Mouse (Mus musculus) T-cell, adult 2 months (primary cell): ENCODE data around the gene Ikbip.
A peak's percentile ranks its signal among the peaks of the same experiment; 100 is the strongest.

Experiments used
- DNase-seq: peaks from one replicate; pipeline ENCODE4 v3.0.0; 2022; ENCODE audit warnings: low spot score

The Ikbip gene

DNA sequence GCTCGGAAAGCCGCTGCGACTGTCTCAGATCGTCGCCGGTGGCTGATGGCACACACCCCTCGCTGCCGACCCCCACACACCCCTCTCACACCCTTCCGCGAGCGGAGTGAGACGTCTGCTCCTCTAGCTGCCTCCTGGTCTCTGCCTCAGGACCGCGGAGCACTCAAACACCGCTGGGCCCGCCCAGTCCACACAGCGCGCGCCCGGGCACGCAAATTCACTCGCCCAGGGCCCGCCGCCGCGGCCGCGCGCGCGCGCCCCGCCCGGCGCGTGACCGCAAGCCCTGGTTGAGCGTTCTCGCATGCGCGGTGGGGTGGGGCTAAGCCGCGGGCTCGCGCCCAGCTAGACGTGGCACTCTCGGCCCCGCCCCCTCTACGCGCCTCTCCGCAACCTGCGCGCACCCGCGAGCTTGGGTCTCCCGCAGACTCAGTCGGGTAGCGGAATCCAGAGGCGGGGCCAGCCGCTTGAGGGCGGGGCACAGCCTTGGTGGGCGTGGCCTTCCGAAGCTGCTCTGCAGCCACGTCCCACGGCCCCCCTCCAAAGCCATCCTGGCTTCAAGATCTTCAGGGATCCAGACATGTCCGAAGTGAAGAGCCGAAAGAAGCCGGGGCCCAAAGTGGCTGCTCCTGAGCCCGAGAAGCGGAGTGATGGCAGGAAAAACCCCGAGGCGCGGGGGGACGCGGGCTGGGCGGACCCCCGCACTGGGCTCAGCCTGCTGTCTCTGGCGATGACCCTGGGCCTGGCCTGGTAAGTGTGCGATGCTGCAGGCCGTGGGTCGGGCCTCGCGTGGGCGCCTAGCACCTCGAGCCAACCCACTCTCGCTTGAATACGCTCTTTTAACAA, at the start of gene Ikbip, which contains the start of gene Apaf1:
Gene Ikbip, plus strand, starts transcription at position 391 of the 843 bp plus-strand sequence.
Gene Apaf1, minus strand, starts transcription at position 221 of the 843 bp plus-strand sequence.
- DNase-seq, result peak; percentile 100

DNA sequence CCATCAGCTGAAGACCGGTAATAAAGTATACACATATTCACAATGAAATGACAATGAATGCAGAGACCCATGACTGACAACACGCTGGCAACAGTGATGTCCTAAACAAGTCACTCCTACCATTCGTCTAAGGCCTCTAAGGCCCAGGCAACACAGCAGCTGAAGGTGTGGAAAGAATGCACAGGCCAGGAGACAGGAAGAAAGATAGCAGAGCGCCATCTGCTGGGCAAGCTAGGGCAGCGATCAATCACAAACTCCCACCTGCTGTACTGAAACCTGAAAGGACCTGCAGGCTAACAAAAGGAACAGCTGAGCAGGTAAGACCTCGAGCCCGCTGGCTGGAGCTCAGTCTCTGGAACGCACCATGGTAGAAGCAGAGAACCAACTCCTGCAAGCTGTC, 48.8 kb upstream of the Ikbip start:
- DNase-seq, result peak; percentile 53

DNA sequence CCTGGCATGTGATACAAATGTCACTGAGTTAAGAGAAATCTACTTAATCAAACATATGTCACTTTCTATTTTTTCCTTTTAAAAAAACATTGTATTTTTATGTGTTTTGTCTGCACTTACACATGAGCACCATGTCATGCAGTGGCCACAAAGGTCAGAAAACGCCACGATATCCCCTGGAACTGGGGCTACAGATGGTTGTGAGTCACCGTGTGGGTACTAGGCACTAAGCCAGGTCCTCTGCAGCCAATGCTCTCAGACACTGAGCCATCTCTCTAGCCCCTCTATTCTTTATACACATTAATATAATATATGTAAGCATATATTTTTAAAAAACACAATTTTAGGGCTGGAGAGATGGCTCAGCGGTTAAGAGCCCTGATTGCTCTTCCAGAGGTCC, 33.0 kb upstream of the Ikbip start:
- DNase-seq, result no peak

DNA sequence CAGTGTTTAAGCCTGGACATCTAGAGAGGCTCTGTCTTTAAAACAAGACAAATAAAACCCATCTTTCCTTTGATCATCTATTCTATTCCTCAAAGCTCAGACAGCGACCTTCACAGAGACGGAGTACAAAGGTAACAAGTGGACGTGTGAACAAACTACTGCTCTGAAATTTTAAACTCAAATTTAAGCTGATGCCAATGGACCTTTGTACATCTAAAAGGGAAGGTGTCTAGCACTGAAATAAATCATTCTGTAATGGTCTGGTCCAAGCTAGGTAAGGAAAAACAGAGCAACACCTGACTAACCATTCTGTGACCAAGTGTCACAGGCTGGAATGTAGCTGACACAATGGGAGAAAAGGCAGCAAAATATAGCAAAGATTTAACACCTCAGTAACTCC, 31.6 kb upstream of the Ikbip start:
- DNase-seq, result no peak

DNA sequence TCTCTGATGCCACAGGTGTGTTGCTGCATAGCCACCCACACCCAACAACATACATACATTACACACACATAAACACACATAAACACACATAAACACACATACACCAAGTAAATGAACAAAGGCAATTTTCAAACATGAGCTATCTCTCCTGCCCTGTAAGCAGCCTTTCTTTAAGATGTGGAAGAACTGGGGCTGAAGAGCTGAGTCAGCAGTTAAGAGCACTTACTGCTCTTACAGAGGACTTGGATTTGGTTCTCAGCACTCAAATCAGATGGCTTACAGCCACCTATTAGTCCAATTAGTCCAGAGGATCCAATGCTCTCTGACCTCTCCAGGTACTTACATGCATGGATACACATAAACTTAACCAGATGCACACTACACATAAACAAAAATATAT, 30.0 kb upstream of the Ikbip start:
- DNase-seq, result no peak

DNA sequence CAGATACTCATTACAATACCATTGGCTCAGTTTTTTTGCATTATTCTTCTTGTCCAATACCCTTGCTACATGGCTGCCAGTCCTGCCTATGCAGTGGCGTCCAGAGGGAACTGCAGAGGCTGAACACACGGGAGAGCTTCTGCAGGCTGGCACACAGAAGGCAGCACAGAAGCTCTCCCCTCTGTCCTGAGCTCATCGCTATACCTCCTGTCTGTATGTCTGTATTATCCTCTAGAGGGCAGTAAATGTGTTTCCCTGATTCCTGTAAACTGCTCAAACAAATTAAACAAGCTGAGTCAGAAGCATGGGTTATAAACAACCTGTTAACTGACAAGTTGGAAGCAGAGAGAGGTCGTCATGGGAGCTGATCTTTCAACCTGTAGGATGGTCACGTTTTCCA, 22.0 kb upstream of the Ikbip start:
- DNase-seq, result no peak

DNA sequence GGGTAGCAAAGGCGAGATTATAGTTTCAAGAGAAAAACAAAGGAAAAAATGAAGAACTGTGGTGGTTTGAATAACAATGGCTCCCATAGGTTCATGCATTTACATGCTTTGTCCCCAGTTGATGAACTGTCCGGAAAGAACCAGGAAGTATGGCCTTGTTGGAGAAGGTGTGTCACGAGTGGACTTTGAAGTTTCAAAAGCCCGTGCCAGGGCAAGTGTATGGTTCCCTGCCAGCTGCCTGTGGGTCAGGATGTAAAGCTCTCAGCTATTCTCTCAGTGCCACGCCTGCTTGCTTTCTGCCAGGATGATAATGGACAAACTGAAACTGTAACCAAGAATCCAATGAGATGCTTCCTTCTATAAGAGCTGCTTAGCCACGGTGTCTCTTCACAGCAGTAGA, 20.4 kb upstream of the Ikbip start:
- DNase-seq, result no peak

DNA sequence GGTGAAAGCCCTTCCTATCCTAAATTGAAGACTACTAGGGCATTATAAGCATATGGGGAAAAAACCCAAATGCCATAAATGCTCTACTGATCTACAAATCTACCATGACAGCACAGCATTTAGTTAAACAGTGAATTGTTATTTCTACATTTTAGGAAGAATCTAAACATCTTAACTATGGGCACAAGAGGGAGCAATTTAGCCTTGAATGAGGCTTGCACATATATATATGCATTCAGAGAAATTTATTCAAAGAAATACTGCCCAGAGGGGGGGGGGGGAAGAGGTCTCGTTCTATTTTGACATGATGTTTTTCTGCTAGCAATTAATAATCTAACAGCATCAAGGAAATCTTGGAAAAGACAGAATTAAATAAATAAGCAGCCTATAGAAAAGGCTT, 11.0 kb upstream of the Ikbip start:
- DNase-seq, result peak; percentile 7

DNA sequence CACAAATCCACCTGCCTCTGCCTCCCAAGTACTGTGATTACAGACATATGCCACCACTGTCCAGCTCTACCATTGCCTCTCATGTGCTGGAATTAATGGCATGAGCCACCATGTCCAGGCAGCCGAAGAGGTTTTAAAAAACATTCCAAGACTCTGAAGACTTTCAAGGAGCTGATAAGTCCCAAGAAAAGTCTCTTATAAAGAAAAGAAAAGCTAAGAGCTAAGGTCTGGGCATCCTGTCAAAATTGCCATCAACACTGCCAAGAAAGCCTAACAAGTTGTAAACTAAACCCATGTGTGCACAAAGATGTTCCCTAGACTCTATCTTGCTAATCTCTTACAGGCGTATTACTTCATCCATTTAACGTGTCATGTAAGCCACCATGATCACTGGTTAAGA, 9.4 kb upstream of the Ikbip start:
- no peak for DNase-seq

DNA sequence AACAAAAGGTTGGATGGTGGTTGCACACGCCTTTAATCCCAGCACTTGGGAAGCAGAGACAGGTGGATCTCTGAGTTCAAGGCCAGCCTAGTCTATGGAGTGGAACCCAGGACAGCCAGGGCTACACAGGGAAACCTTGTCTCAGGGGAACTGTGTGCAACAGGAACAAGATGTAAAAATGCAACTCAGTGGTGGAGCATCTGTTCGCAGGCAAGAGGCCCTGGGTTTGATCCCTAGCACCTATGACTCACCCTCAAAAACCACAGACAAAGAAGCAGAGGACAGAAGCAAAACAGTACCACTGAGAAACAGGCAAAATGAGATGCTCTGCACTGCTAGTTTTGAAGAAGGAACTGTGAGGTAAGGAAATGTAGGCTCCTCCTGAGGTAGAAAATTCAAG, 6.1 kb upstream of the Ikbip start:
- DNase-seq, result no peak

DNA sequence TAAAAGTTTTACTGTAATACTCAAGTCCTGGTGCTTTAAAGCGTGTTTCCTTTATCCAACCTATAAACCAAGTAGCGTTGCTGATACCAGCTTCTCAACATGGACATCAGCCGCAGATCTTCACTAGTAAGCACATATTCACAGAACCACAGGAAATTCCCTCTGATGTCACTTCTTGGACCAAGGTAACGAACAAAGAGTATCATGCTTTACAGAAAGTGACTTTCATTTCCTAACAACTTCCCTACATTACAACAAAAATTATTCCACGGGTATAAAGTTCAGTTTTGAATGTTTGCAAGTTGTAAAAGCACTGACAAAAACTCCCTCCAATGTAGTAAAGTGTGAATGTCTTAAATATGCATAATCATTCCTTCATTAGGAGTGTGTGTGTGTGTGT, 2.2 kb upstream of the Ikbip start:
- no peak for DNase-seq

DNA sequence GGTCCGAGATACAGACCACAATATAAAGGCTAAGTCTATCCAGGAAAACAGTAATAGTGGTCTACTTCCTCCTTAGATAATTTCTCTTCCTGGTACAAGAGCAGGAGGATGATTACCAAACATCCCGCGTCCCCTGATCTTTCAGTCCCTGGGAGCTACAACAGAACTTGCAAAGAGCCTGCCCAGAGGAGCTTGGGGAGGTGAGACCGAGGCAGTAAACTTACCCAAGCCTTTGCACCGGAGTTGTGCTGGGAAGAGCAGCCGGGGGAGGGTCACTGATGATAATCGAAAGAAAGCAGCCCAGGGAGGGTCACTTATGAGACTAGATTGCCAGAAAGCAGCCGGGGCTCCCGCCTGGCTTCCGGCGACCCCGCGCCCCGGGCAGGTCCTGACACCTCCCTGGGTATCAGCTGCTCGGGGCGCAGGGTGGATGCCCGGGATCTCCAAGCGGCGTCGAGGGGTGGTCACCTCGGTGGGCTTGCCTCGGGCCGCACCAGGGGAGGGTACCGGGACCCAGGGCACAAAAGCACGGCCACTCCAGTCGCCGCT, 707 bp upstream of the Ikbip start:
- no peak for DNase-seq

DNA sequence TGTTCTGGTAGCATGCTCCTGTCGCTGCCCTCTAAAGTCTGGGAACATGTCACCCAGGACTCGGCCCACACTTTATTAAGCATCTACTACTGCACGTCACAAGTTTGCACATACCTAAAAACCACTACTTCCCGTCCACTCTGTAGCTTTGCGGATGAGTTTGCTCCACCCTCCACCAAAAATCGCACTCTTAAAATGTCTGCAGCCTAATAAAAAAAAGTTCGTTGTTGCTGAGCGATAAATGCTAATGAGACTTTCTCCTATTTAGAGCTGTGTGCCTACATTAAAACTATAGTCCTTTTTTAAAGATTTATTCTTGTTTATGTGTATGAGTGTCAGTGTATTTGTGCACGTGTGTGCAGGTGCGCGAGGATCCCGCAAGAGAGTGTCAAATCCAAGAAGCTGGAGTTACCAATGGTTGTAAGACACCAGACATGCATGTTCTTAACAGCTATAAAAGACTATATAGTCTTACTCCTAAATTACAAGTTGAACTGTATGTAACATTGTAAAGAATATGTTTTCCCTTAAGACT, 720 bp downstream of the Ikbip start:
- DNase-seq, result no peak

DNA sequence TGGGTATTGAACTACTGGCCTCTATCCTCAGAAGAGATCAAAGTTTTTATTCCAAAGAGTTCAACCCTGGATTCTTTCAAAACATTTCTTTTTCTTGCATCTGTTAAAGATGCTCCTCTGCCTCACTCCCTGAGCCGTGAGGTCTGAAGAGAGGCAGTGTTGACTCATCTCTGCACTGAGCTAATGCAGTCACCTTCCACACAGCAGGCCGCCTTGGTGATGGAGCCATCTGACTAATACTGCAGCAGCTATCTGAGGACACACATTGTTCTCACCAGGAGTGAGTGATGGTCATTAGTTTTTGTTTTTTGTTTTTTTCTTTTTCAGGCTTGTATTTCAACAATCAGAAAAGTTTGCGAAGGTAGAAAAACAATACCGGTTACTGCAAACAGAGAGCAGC, 10.1 kb downstream of the Ikbip start:
- DNase-seq, result no peak

DNA sequence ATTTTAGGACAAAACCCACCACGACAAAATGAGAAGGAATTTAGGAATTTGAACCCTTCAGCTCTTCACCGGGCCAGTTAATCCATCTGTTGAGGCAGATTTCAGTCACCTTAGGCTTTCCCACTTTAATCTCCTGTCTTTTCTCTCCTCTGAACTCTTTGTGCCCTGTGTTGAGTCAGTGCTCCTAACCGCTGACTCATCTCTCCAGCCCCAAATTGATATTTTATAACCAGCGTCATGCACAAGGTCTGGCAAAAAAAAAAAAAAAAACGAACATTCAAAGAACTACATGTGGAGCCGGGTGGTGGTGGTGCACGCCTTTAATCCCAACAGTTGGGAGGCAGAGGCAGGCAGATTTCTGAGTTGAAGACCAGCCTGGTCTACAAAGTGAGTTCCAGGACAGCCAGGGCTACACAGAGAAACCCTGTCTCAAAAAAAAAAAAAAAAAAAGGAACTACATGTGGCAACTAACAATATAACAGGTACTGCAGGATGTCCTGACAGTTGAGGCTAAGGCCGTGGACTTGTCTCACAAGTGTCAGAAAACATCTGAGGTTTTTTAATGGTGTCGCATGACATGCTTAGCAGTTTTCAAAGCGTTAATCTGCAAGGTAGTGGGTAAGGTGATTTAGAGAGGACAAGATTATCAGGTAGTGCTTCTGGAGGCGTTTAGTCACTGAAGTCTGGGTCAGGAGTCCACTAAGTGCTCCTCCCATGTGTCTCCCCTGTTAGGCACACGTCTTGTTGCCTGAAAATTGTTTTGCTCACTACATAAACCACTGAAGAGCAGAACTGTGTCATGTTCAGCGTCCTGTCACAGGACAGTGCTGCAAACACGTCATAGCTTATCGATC, 11.7 kb downstream of the Ikbip start:
- no peak for DNase-seq

DNA sequence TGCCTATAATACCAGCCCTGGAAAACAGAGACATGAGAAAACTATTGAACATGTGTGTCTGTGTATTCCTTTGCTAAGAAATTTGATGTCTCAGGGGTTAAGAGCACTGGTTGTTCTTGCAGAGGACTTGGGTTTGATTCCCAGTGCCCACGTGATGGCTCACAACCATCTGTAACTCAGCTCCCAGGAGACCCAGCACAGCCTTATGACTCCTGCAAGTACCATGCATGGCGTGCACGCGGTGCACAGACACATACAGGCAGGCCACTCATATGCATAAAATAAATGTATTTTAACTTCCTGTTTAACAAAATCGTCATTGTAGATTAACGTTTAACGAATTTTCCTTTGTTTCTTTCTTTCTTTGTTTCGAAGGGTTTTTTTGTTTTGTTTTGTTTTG, 15.3 kb downstream of the Ikbip start:
- no peak for DNase-seq

DNA sequence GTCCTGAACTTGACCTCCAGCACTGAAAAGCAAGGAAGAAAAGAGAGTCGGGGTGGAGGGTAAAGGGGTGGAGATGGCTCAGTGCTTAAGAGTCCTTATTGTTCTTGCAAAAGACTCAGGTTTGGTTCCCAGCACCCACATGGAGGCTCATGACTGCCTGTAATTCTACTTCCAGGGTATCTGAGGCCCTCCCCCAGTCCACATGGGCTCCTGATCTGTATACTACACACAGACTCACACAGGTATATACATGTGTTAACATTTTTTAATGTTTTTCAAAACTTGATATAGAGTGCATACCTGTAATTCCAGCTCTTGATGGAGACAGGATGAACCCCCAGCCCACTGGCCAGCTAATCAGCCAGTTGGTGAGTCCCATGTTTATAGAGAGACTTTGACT, 17.4 kb downstream of the Ikbip start:
- no peak for DNase-seq

DNA sequence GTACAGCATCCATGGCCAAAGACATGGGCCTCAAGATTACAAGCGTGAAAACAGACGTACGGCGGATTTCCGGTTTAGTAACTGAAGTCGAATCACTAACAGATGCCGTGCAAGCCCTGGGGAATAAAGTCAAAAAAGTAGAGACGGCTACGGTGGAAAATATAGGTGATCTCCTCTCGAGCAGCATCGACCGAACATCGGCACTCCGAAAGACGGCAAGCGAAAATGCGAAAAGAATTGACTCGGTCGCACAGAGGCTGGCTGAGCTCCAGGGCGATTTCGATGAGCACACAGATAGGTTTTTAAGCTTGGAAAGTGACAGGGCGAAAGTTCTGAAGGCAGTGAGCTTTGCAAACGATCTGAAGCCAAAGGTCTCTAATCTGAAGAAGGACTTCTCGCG, 19.2 kb downstream of the Ikbip start:
- DNase-seq, result no peak

DNA sequence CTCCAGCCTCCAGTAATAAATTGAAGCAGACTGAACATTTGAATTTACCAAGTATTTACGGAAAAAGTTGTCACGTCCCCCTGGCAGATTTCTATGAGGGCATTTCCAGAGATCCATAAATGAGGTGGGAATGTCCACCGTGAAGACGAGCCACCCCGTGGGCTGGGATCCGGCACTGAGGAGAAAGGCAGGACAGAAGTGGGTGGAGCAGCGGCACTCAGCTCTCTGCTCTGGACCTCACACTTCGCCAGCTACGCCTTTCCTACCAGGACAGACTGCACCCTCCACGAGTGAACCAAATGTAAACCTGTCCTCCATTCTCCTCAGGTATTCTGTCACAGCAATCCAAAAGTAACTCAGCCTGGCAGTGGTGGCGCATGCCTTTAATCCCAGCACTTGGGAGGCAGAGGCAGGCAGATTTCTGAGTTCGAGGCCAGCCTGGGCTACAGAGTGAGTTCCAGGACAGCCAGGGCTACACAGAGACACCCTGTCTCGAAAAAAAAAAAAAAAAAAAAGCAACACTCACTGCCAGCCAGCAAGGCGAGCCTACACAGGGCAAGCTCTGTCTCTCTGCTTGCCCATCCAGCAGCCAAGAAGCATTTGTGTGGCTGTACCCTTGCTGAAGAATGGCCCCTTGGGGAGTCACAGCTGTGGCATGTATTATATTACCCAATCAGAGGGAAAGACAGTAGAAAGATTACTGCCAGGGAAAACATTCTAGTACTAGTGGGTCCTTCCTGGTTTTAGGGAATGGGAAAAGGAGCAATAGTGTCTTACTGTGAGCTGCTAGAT, 20.3 kb downstream of the Ikbip start:
- DNase-seq, result no peak

DNA sequence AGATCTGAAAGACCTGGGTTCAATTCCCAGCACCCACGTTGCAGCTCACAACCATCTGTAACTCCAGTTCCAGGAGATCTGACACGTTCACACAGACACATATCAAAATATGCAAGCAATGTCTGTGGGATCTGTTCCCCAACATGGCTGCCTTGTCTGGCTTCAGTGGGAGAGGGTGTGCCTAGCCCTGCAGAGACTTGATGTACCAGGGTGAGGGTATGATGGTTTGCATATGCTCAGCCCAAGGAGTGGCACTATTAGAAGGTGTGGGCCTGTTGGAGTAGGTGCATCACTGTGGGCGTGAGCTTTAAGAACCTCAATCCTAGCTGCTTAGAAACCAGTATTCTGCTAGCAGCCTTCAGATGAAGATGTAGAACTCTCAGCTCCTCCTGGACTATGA, 23.2 kb downstream of the Ikbip start:
- DNase-seq, result no peak

DNA sequence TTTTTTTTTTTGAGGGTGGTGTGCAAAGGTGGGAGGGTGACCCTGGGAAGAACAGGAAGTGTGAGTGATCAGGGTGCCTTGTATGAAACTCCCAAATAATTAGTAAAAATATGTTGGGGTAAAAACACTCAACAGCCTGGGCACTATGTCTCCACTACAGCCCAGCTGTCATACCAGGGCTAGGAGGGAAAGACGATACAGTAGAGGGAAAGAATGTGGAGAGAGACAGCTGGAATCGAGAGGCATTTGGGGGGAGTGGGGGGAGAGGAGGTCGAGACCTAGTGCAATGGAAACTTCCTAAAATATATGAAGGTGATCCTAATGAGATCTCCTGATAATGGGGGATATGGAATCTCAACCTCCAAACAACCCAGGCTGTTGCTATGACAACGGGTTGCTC, 27.1 kb downstream of the Ikbip start:
- no peak for DNase-seq

DNA sequence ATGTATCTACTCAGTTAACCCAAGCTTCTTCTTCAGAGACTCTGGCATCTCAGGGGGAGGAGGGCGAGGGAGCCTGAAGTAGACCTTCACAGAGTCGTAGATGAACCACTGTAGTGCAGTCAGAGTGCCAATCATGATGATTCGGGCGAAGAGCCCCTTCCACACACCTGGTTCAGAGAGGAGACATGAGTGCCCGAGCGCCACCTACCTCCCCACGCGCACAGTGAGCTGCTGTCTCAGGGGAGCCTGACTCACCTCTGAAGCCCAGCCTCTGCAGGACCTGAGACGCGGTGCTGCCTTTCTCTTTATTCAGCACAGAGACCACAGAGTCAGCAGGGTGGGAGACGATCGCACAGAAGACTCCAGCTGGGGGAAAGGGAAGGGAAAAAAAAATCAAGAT, 34.2 kb downstream of the Ikbip start:
- DNase-seq, result no peak
